Mouse (Mus musculus): ENCODE data around the gene Vps13d.

- TF ChIP-seq CTCF (IDR thresholded peaks at IDR 0.05; ENCODE audit: low read depth) (no peak), EP300 (IDR thresholded peaks at IDR 0.05; ENCODE audit: low read depth) (no peak)
Observed at GRCm38 (mm10) chr4:144942433-144942832, 252.4 kb downstream of the Vps13d start.
